Mouse (Mus musculus): ENCODE results near the gene Tap2.
A peak's percentile ranks its signal among the peaks of the same experiment; 100 is the strongest.
"Not testable (repeated sequence)": the region's sequence is repeated elsewhere in the genome, so short reads cannot be mapped to it uniquely, and the experiment has no call there.

The Tap2 gene

DNA sequence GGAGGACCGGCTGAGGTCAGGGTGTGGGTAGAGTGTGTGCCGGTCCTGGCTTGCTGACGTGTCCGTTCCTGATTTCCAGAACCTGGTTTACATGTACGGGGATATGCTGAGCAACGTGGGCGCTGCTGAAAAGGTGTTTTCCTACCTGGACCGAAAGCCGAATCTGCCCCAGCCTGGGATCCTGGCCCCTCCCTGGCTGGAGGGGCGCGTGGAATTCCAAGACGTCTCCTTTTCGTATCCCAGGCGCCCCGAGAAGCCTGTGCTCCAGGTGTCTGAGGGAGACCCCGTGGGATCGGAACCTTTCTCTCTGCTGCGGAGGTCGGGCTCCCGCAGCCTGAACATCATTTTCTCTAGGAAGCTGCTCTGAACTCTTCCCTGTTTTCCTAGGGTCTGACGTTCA is 10.6 kb downstream of the Tap2 start:
- no peak for DNase-seq (ENCODE audit: low spot score in 2 of 2)

DNA sequence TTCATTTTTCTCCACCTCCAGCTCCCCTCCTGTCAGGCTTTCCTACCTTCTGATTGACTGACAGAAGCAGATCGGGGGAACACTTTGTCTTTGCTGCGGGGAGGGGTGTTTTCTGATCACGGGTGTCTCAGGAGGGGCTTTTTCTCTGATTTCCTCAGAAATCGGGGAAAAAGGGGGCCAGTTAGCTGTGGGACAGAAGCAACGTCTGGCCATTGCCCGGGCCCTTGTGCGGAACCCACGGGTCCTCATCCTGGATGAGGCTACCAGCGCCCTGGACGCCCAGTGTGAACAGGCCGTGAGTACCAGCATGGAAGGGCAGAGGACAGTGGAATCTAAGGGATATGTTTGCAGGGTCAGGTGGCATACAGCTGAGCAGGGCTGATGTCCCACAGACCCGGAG is 11.8 kb downstream of the Tap2 start:
- DNase-seq (ENCODE audit: low spot score in 2 of 2) = no peak

DNA sequence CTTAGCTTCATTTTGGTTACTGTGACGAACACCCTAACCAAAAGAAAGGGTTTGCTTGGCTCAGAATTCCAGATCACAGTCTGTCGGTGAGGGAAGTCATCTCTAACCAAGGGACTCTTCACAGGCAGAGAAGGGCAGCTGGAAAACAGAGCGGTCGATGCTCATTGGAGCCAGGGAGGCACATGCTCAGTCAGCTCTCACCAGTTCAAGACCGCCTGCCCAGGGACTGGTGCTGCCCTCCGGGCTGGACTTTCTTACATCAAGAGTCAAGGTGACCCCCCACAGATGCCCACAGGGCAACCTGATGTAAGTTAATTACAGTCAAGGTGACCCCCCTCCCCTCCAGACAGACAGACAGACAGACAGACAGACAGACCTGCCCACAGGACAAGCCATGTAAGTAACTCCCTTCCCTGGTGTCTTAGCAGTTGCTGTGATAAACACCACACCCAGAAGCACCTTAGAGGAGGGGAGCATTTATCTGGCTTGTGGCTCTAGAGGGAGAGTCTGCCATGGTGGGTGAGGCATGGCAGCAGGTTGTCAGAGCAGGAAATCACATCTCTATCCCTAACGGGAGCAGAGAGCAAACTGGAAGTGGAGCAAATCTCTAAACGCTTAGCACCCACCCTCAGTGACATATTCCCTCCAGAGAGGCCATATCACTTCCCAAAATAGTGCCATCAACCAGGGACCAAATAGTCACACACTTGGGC is 14.0 kb downstream of the Tap2 start:
- no peak for DNase-seq (ENCODE audit: low spot score in 2 of 2)

DNA sequence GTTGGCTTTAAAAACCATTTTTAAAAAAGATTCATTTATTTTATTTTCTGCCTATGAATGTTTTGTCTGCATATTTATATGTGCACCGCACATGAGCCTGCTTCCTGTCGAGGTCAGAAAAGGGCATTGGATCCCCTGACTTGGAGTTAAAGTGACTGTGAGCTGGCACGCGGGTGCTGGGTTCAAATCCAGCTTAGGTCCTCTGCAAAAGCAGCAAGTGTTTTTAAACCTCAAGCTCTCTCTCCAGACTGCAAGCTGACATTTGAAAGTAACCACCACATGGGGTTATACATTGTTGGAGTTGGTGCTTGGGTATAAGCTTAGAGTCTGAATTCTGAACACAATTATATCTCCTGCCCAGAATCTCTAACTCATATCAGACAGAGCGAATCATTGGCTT is 14.7 kb downstream of the Tap2 start:
- no peak for DNase-seq (ENCODE audit: low spot score in 2 of 2)

DNA sequence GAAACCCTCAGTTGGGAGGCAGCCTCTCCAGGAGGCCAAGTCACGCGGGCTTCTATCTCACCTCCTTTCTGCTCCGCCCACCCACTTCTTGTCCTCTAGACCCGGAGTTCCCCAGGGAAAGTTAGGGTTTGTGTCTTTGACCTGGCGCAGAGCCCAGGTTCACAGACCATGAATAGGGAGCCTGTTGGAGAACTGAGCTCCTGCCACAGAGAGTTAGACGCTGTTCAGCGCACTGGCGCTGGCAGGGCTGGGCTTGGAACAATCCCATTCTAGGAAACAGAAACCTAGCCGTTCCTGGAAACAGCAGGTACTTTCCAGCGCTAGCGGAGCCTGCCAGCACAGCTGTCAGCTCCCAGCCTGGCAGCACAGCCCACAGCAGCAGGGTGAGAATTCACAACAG is 15.3 kb downstream of the Tap2 start:
- no peak for DNase-seq (ENCODE audit: low spot score in 2 of 2)

DNA sequence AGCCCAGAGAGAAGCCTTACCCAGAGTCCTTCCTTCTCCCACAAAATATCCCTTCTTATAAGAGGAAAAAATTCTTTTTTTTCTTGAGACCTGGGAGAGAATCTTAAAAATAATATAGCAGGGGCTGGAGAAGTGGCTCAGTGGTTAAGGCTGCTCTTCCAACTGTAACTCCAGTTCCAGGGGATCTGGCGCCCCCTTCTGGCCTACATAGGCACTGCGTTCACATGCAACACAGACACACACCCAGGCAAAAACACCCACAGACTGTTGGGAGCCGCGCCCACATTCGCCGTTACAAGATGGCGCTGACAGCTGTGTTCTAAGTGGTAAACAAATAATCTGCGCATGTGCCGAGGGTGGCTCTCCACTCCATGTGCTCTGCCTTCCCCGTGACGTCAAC is 15.8 kb downstream of the Tap2 start:
- peak; percentile 65 to 73 for DNase-seq (ENCODE audit: low spot score in 2 of 2)

DNA sequence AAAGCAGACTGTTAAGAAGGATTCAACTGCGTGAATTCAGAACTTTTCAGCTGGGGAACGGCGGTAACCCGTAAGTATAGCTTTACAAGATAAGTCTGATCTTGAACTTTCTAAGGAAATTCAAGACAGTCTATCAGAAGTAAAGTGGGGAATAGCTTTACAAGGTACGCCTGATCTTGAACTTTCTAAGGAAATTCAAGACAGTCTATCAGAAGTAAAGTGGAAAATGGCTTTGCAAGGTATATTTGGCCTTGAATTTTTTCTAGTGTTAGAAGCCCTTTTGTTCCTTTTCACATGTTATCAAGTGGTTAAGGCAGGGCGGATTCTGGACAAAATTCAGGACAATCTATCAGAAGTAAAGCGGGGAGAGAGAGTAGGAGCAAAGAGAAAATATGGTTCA is 16.5 kb downstream of the Tap2 start:
- peak in 1 of 2 experiments; percentile 48 for DNase-seq (ENCODE audit: low spot score in 2 of 2)

DNA sequence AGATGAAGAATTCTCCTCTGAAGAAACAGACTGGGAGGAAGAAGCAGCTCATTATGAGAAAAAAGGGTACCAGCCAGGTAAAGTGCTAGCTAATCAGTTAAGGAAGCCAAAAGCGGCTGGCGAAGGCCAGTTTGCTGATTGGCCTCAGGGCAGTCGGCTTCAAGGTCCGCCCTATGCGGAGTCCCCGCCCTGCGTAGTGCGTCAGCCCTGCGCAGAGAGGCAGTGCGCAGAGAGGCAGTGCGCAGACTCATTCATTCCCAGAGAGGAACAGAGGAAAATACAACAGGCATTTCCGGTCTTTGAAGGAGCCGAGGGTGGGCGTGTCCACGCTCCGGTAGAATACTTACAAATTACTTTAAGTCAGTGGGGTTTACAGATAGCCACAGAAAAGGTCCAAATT is 17.1 kb downstream of the Tap2 start:
- not testable (repeated sequence) for DNase-seq (ENCODE audit: low spot score in 2 of 2)

DNA sequence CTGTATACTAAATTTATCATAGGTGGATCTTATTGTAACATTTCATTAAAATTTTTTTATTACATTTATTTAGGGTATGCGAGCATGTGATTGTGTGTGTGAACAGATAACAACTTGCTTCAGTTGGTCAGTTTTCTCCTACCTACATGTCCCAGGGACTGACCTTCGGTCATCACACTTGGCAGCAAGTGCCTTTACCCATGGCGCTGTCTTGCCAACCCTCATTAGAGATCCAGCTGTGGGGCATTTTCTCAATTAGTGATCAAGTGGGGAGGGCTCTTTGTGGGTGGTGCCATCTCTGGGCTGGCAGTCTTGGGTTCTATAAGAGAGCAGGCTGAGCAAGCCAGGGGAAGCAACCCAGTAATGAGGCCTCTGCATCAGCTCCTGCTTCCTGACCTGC is 21.5 kb downstream of the Tap2 start:
- DNase-seq (ENCODE audit: low spot score in 2 of 2) = no peak

DNA sequence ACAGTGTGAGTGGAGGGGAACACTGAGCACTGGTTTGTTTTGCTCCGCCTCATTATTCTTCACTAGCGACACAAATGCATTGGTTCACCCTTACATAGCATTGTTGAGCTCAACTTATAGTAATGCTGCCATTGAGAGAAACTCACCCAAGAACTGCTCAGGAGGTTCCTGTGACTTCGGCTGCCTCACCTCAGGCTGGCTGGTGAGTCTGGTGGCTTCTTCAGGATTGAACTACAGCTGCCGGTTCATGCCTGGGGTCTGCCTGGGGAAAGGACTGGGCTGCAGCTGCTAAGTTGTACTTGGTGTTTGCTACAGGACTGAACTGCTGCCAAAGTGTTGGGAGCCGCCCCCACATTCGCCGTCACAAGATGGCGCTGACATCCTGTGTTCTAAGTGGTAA is 22.1 kb downstream of the Tap2 start:
- no peak for DNase-seq (ENCODE audit: low spot score in 2 of 2)

DNA sequence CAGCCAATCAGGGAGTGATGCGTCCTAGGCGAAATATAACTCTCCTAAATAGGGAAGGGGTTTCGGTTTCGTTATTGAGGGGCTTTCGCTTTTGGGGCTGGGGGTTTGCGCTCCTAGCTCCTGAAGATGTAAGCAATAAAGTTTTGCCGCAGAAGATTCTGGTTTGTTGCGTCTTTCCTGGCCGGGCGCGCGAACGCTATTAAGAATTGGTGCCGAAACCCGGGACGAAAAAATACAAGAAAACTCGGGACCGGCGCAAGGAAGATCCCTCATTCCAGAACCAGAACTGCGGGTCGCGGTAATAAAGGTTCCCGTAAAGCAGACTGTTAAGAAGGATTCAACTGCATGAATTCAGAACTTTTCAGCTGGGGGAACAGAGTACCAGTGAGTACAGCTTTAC is 22.6 kb downstream of the Tap2 start:
- not testable (repeated sequence) for DNase-seq (ENCODE audit: low spot score in 2 of 2)

DNA sequence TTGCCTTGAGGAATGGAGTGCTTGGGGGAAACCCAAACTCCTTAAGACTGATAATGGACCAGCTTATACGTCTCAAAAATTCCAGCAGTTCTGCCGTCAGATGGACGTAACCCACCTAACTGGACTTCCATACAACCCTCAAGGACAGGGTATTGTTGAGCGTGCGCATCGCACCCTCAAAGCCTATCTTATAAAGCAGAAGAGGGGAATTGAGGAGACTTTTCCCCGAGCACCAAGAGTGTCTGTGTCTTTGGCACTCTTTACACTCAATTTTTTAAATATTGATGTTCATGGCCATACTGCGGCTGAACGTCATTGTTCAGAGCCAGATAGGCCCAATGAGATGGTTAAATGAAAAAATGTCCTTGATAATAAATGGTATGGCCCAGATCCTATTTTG is 27.6 kb downstream of the Tap2 start:
- DNase-seq (ENCODE audit: low spot score in 2 of 2) = not testable (repeated sequence)

DNA sequence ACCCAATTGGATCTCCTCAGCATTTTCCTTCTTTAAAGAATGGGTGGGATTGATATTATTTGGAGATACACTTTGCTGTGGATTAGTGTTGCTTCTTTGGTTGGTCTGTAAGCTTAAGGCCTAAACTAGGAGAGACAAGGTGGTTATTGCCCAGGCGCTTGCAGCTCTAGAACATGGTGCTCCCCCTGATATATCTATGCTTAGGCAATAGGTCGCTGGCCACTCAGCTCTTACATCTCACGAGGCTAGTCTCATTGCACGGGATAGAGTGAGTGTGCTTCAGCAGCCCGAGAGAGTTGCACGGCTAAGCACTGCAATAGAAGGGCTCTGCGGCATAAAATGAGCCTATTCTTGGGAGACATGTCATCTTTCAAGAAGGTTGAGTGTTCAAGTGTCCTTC is 28.7 kb downstream of the Tap2 start:
- DNase-seq (ENCODE audit: low spot score in 2 of 2) = not testable (repeated sequence)

DNA sequence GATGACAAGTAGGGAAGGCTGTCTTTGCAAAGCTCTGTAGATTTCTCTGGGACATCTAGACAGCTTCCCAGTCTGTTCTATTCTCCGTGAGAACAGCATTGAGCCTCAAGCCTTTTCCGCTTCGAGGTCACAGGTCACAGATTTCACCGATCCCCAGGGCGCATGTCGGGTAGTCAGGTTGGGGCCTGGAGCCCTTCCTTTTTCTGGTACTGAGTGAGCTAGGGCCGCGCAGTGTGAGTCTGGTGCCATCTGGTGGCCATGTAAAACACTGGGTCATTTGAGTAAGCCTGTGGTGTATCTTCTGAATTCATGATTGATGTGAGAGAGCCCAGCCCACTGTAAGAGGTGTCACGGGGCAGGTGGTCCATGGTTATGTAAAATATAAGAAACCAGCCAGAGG is 31.6 kb downstream of the Tap2 start:
- DNase-seq (ENCODE audit: low spot score in 2 of 2) = peak; percentile 81 to 92

DNA sequence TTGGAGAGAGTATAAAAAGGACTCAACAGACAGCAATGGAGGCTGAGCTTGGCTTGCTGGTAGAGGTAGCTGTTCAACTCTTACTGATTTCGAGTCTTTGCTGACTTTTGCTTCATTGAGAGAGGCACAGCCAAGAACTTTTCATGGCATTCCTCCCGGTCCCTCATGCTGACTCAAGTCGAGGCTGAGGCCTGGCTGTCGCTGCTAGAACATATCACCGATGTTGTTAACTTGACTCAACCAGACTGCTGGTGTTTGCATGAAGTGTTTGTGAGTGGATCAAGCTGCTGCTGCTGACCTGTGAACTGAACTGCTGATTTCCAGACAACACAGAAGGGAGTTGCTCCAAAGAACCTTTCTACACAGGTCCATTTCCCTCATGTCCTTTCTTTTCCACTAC is 33.4 kb downstream of the Tap2 start:
- no peak for DNase-seq (ENCODE audit: low spot score in 2 of 2)

DNA sequence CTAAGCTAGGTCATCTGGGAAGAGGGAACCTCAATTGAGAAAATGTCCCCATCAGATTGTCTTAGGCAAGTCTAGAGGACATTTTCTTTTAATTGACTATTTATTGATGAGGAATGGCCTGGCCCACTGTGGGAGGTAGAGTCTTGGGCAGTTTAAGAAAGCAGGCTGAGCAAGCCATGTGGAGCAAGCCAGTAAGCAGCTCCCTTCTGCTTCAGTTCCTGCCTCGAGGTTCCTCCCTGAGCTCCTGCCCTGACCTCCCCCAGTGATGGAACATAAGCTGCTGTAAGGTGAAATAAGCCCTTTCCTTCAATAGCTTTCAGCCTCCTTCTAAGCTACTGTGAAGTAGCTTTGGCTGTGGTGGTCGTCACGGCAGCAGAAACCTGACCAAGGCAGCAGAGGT is 34.4 kb downstream of the Tap2 start:
- DNase-seq (ENCODE audit: low spot score in 2 of 2) = no peak

DNA sequence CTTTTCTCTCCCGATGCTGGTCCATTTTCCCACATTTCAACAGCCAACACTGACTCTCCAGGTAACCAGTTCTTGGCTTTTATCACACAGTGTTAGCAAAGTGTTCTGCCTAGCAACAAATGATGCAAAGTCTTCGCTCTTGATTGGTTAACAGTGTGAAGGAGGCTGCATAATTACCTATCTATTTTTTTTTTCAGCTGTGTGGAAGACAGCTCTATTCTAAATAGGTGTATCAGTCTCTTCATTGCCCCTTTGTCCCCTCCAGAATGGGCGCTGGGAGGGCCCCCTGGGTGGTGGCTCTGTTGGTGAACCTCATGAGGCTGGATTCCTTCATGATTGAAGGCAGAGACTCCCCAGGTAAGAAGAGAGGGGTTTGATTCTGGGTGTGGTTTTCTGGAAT is 35.4 kb downstream of the Tap2 start, which contains the start of gene H2-Ob:
Gene H2-Ob (plus strand): TSS at position 198 of the 400 bp plus-strand sequence.
- DNase-seq (ENCODE audit: low spot score in 2 of 2) = peak; percentile 72 to 82

DNA sequence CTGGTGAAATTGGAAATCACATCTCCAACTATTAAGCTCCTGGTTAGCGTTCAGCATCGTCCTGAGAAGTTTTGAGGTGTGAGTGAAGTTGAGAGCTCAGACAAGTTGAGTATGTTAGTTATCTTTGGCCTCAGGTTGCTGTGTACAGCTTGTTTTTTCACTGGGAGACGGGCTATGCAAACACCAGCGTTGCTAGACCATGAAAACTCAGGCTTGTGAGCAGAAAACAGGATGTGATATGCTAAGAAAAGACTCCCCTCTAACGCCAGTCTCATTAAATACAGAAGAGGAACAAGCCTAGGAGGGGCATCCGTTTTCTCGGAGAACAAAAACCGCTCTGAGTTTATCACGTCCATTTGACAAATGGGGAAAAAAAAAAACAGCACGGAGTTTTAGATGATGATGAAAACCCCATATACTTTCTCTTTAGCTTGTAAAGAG is 36.3 kb downstream of the Tap2 start:
- peak in 1 of 2 experiments; percentile 73 for DNase-seq (ENCODE audit: low spot score in 2 of 2)

DNA sequence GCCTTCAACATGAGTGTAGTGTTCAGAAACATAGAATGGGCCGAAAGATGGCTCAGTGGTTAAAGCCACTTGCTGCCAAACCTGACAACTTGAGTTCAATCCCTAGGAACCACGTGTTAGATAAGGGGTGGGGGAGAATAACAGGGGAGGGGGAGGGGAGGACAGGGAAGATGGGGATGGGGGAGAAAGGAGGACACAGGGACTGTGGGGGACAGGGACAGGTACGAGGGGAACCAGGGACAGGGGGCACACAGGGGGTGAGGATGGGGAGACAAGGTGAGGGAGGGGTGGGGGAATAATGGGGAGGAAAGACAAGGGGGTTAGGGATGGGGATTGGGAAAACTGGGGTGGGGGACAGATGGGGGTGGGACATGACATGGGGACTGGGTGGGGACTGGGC is 37.0 kb downstream of the Tap2 start:
- no peak for DNase-seq (ENCODE audit: low spot score in 2 of 2)

DNA sequence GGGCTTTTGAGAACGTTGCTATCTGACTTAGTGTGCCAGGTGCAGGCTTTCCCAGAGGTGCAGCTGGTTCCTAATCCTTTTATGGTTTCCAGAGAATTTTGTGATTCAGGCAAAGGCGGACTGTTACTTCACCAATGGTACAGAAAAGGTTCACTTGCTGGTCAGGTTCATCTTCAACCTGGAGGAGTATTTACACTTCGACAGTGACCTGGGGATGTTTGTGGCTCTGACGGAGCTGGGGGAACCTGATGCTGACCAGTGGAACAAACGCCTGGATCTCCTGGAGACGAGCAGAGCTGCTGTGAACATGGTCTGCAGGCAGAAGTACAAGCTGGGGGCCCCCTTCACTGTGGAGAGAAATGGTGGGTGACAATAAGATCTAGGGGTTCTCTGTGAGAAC is 37.6 kb downstream of the Tap2 start:
- peak in 1 of 2 experiments; percentile 0 for DNase-seq (ENCODE audit: low spot score in 2 of 2)

DNA sequence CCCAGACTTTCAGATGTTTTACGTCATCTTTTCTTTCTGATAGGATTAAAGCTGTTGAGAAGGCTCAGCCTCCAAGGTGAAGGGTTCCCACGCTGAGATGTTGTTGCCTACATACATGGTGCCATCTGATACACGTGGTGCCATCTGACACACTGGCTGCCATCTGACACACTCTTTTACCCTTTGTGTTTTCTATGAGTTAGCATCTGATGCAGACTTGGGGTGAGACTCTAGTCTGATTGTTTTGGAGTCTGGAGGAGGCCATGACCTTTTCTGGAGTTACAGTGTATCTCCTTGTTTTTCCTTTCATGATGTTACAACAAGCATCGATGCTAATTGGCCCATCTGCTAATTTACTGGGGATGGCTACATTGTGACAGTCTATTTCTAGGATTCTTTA is 41.3 kb downstream of the Tap2 start:
- no peak for DNase-seq (ENCODE audit: low spot score in 2 of 2)

DNA sequence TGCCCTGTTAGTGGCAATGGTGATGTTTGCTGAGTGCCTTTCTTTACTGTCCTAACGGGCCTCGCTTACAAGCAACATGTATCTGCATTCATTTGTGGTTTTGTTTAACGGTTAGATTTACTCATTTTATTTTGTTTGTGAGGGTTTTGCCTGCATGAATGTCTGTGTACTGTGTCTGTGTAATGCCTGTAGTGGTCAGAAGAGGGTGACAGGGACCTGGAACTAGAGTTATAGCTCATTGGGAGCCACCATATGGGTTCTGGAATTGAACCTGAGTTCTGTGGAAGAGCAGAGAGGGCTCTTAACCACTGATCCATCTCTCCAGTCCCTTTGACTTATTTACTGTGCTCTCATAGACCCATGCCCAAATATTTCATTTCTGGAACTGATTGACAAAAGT is 43.7 kb downstream of the Tap2 start:
- no peak for DNase-seq (ENCODE audit: low spot score in 2 of 2)

DNA sequence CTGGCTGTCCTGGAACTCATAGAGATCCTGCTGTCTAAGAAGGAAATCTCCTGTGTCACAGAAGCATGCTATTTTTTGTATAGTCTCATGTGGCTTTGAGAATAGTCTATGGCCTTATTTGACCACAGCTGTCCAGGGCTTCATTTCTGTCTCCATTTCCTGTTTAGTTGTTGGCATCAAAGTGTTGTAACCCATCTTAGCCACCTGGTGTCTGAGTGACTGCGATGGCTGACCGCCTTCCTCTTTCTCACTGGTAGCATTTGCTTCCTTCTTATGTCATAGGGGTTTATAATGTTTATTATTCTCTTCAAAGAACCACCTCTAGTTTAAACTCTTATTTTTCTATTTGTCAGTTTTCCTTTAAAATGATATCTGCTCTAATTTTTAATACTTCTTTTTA is 45.4 kb downstream of the Tap2 start:
- DNase-seq (ENCODE audit: low spot score in 2 of 2) = peak in 1 of 2 experiments; percentile 44

DNA sequence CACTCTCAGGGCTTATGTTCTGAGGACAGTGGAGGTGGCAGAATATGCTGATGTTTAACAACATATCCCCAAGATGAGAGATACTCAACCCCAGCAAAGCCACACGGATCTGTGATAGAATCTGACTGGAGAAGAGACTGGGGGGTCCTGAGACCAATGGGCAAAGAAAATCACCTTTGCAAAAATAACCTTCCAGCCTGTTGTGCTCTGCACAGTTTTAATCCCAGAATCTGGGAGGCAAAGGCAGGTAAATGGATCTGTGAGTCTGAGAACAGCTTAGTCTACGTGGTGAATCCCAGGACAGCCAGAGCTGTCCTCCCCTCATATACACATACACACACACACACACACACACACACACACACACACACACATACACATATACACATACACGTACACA is 46.0 kb downstream of the Tap2 start:
- DNase-seq (ENCODE audit: low spot score in 2 of 2) = no peak
